Mouse (Mus musculus) cerebellum, adult 2 months (tissue): ENCODE data around the gene Samd10.

Experiments
- CTCF ChIP-seq: fragments of 200-500 bp; IDR thresholded peaks from 2 replicates; pipeline ENCODE4 v1.5.1; 2011; ENCODE audit warnings: low read depth, mild to moderate bottlenecking, control low read depth, low read length, moderate library complexity, borderline replicate concordance; ENCODE audit not compliant: insufficient read depth
- POLR2A ChIP-seq: fragments of 200-500 bp; IDR thresholded peaks from 2 replicates; pipeline ENCODE4 v1.6.1; 2011; ENCODE audit warnings: low read length, control low read depth, borderline replicate concordance; ENCODE audit not compliant: insufficient read depth

GRCm38 (mm10) chr2:181569856-181570255 lies 29.2 kb downstream of the Samd10 start:
- TF ChIP-seq POLR2A (no peak), CTCF (no peak)
